In genomic region chr7:3193905-3194304, GRCm38 (mm10) we compare ENCODE assay signal across 9 mouse cellular contexts. TPM values are rescaled to one million over a fixed set of nuclear protein-coding genes. Genes with fewer than 3 reads are reported as not detected.
DNase-seq lines count a peak whose midpoint lies in the region; ATAC-seq and TF ChIP-seq lines count a peak whose summit lies in the region.
"Had no signal": no experiment of that assay in that cellular context is flagged by ENCODE, and none has a peak within 500 bp of the region (broad histone marks: within the 10 kb centered on the region; RNA-seq: fewer than 3 reads in every experiment).

No protein-coding gene starts in this region.

- no peaks in the 10 kb centered on the region for H3K4me1 ChIP-seq in heart, postnatal 0 days (ENCODE audit: control insufficient read depth, insufficient read depth)
- no peaks in the 10 kb centered on the region for H3K4me1 ChIP-seq in heart, embryonic 11.5 days (ENCODE audit: control insufficient read depth, insufficient read depth, low read length)
- no peaks in the 10 kb centered on the region for H3K4me1 ChIP-seq in liver, embryonic 11.5 days (replicated peaks; ENCODE audit: control insufficient read depth, insufficient read depth, low read length)
- H3K4me1 ChIP-seq in testis, adult 2 months (ENCODE audit: control insufficient read depth, insufficient read depth, low read length), result peaks cover under 1% of the 10 kb centered on the region; the same call in 1 of the 2 replicates
- no peaks in the 10 kb centered on the region for H3K4me1 ChIP-seq in hindbrain, embryonic 12.5 days

- H3K36me3 ChIP-seq in heart, postnatal 0 days (replicated peaks; ENCODE audit: control insufficient read depth, insufficient read depth, low read length), result no peaks in the 10 kb centered on the region
- H3K36me3 ChIP-seq in heart, embryonic 11.5 days (ENCODE audit: control insufficient read depth, insufficient read depth, low read length), result no peaks in the 10 kb centered on the region
- H3K36me3 ChIP-seq in liver, embryonic 11.5 days (ENCODE audit: control insufficient read depth, insufficient read depth, low read length), result no peaks in the 10 kb centered on the region
- no peaks in the 10 kb centered on the region for H3K36me3 ChIP-seq in testis, adult 2 months (ENCODE audit: control insufficient read depth, insufficient read depth, low read length)
- no peaks in the 10 kb centered on the region for H3K36me3 ChIP-seq in hindbrain, embryonic 12.5 days

- WGBS in heart, postnatal 0 days, result 12% methylated on average over 5 of the region's 6 CpGs
- WGBS in heart, embryonic 11.5 days (ENCODE audit: insufficient replicate concordance), result 11% methylated on average over 5 of the region's 6 CpGs
- WGBS in liver, embryonic 11.5 days, result 10% methylated on average over 6 of the region's 6 CpGs
- 14% methylated on average over 6 of the region's 6 CpGs for WGBS in hindbrain, embryonic 12.5 days

- no peak for TF ChIP-seq POLR2A in testis, adult 2 months (IDR thresholded peaks at IDR 0.05; ENCODE audit: control insufficient read depth, low read depth, low read length)

- in situ Hi-C loops in Patski (cut with MboI; ENCODE audit: low pct_unique_long_range_greater_than_20kb), result no loop called here

- no peak overlapping the region for H3K4me3 ChIP-seq in heart, postnatal 0 days (ENCODE audit: low read depth, low read length)
- no peak overlapping the region for H3K4me3 ChIP-seq in heart, embryonic 11.5 days (ENCODE audit: low read depth, low read length)
- H3K4me3 ChIP-seq in liver, embryonic 11.5 days (ENCODE audit: low read depth, low read length), result no peak overlapping the region
- H3K4me3 ChIP-seq in testis, adult 2 months (ENCODE audit: control insufficient read depth, low read depth, low read length), result no peak overlapping the region
- H3K4me3 ChIP-seq in hindbrain, embryonic 12.5 days, result no peak overlapping the region
- H3K4me3 ChIP-seq: myocyte had no signal

- no peak overlapping the region for H3K27ac ChIP-seq in heart, postnatal 0 days (ENCODE audit: low read depth)
- H3K27ac ChIP-seq in heart, embryonic 11.5 days (ENCODE audit: low read depth, low read length), result no peak overlapping the region
- H3K27ac ChIP-seq in liver, embryonic 11.5 days (ENCODE audit: low read depth, low read length), result no peak overlapping the region
- no peak overlapping the region for H3K27ac ChIP-seq in testis, adult 2 months (ENCODE audit: control insufficient read depth, insufficient read depth, low read depth, low read length)
- H3K27ac ChIP-seq in hindbrain, embryonic 12.5 days, result no peak overlapping the region

- no peak; the same call in 1 of the 2 replicates for ATAC-seq in heart, postnatal 0 days (ENCODE audit: insufficient read depth, low read depth)
- ATAC-seq in heart, embryonic 11.5 days (replicated peaks; ENCODE audit: insufficient number of reproducible peaks, low FRiP score, low TSS enrichment), result no peak
- peak; percentile 80 for ATAC-seq in Patski
- ATAC-seq in liver, embryonic 11.5 days (replicated peaks; ENCODE audit: low FRiP score), result peak; percentile 45
- ATAC-seq in hindbrain, embryonic 12.5 days (ENCODE audit: low FRiP score), result no peak

- no peak overlapping the region for H3K9ac ChIP-seq in heart, postnatal 0 days (replicated peaks; ENCODE audit: low read depth, low read length)
- H3K9ac ChIP-seq in heart, embryonic 11.5 days (ENCODE audit: low read depth, low read length), result no peak overlapping the region
- no peak overlapping the region for H3K9ac ChIP-seq in liver, embryonic 11.5 days (ENCODE audit: low read depth, low read length)
- no peak overlapping the region for H3K9ac ChIP-seq in hindbrain, embryonic 12.5 days

- CTCF ChIA-PET in Patski (lab: Charles Lee), result interaction anchor here (0.8 to 1.5 kb wide), 5 partner anchors 10 to 66 kb away, joined by 3 to 4 read pairs (median 3); no protein-coding TSS in a partner anchor

- H3K9me3 ChIP-seq in heart, postnatal 0 days (replicated peaks; ENCODE audit: control insufficient read depth, low read length), result no peaks in the 10 kb centered on the region
- no peaks in the 10 kb centered on the region for H3K9me3 ChIP-seq in heart, embryonic 11.5 days (replicated peaks; ENCODE audit: control insufficient read depth, low read length)
- no peaks in the 10 kb centered on the region for H3K9me3 ChIP-seq in liver, embryonic 11.5 days (ENCODE audit: control insufficient read depth, low read length)
- no peaks in the 10 kb centered on the region; the same call in 1 of the 2 replicates for H3K9me3 ChIP-seq in hindbrain, embryonic 12.5 days (replicated peaks)

- H3K4me2 ChIP-seq in heart, postnatal 0 days (ENCODE audit: low read depth, low read length), result no peak overlapping the region
- H3K4me2 ChIP-seq in heart, embryonic 11.5 days, result no peak overlapping the region
- H3K4me2 ChIP-seq in liver, embryonic 11.5 days, result no peak overlapping the region
- H3K4me2 ChIP-seq in hindbrain, embryonic 12.5 days (replicated peaks), result no peak overlapping the region

- H3K27me3 ChIP-seq in heart, postnatal 0 days (ENCODE audit: control insufficient read depth, insufficient read depth, low read length), result no peaks in the 10 kb centered on the region
- H3K27me3 ChIP-seq in heart, embryonic 11.5 days (ENCODE audit: control insufficient read depth, insufficient read depth, low read length), result no peaks in the 10 kb centered on the region
- H3K27me3 ChIP-seq in Patski, result no peaks in the 10 kb centered on the region
- no peaks in the 10 kb centered on the region for H3K27me3 ChIP-seq in liver, embryonic 11.5 days (replicated peaks; ENCODE audit: control insufficient read depth, insufficient read depth, low read length)
- no peaks in the 10 kb centered on the region for H3K27me3 ChIP-seq in testis, adult 2 months (ENCODE audit: control insufficient read depth, insufficient read depth, low read length)
- no peaks in the 10 kb centered on the region for H3K27me3 ChIP-seq in hindbrain, embryonic 12.5 days

- DNase-seq in heart, postnatal 0 days (ENCODE audit: low spot score), result no peak
- DNase-seq in 3T3-L1 (ENCODE audit: low read depth, low spot score) (peak; percentile 79), Patski (ENCODE audit: low read depth, low spot score) (no peak)
- DNase-seq in embryo, embryonic 9.5 days (ENCODE audit: extremely low spot score), result peak; percentile 29
- no peak for DNase-seq in liver, embryonic 11.5 days (ENCODE audit: low spot score)

- no peak for TF ChIP-seq EP300 in heart, postnatal 0 days (IDR thresholded peaks at IDR 0.05; ENCODE audit: low read depth)

- peak; percentile 46 for TF ChIP-seq CTCF in heart, postnatal 0 days (IDR thresholded peaks at IDR 0.05; ENCODE audit: low read depth)
- peak; percentile 67 for TF ChIP-seq CTCF in Patski (IDR thresholded peaks at IDR 0.05)
- peak; percentile 69; the same call in 1 of the 2 replicates for TF ChIP-seq CTCF in testis, adult 2 months (IDR thresholded peaks at IDR 0.05; ENCODE audit: control insufficient read depth, insufficient read depth, insufficient replicate concordance, low read depth, low read length)

- POLR2A ChIA-PET in Patski (lab: Charles Lee), result no interaction called here

RNA-seq across cellular contexts. Expression of gene AU018091, which starts 24.9 kb away (rescaled TPM):
- not detected in 2 replicates for total RNA-seq in heart, postnatal 0 days (2014; rRNA removed; ENCODE audit: low replicate concordance)
- polyA plus RNA-seq in heart, postnatal 0 days (2015; fragmentation: Nextera tagmentation; extraction: Ambion mirVana), result not detected in 2 replicates
- not detected in 2 replicates for polyA plus RNA-seq in heart, embryonic 11.5 days (2014; fragmentation: Nextera tagmentation; extraction: Ambion mirVana)
- 0.04 TPM for polyA plus RNA-seq in Patski (2021)
- 0.13 TPM in 1 of 2 replicates, not detected in the other for polyA plus RNA-seq in liver, embryonic 11.5 days (2014; fragmentation: Nextera tagmentation; extraction: Ambion mirVana)
- polyA plus RNA-seq in testis, adult 2 months (2012; rRNA removed), result 2.7 and 3.2 TPM in 2 replicates
- 0.14 and 0.23 TPM in 2 replicates for polyA plus RNA-seq in hindbrain, embryonic 12.5 days (2016; fragmentation: Nextera tagmentation; extraction: Ambion mirVana)

RNA-seq across cellular contexts. Expression of gene Nlrp12, which starts 55.6 kb away (rescaled TPM):
- under 0.01 TPM in 1 of 2 replicates, not detected in the other for total RNA-seq in heart, postnatal 0 days (2014; rRNA removed; ENCODE audit: low replicate concordance)
- polyA plus RNA-seq in heart, postnatal 0 days (2015; fragmentation: Nextera tagmentation; extraction: Ambion mirVana), result 0.01 TPM in 2 replicates
- polyA plus RNA-seq in heart, embryonic 11.5 days (2014; fragmentation: Nextera tagmentation; extraction: Ambion mirVana), result not detected in 2 replicates
- polyA plus RNA-seq in Patski (2021), result not detected
- 0.06 and 0.07 TPM in 2 replicates for polyA plus RNA-seq in liver, embryonic 11.5 days (2014; fragmentation: Nextera tagmentation; extraction: Ambion mirVana)
- polyA plus RNA-seq in testis, adult 2 months (2012; rRNA removed), result 0.02 and 0.04 TPM in 2 replicates
- polyA plus RNA-seq in hindbrain, embryonic 12.5 days (2016; fragmentation: Nextera tagmentation; extraction: Ambion mirVana), result not detected in 2 replicates
- polyA plus RNA-seq: myocyte had no signal

Comparison
In these comparisons a context has a peak if more than half of its experiments do, and no peak if none do; other contexts are left out.
1. ATAC-seq: peak in Patski (single experiment) and liver, embryonic 11.5 days (single experiment); none in heart, postnatal 0 days (single experiment), heart, embryonic 11.5 days (single experiment) and hindbrain, embryonic 12.5 days (single experiment).
2. DNase-seq: peak in 3T3-L1 (single experiment) and embryo, embryonic 9.5 days (single experiment); none in heart, postnatal 0 days (single experiment), Patski (single experiment) and liver, embryonic 11.5 days (single experiment).
3. Peak in every context shown above with its lines, with median percentiles within 50 percentile points of each other: CTCF ChIP-seq.